Mouse (Mus musculus) heart, postnatal 0 days (tissue): ENCODE results near the gene Uspl1.

ENCODE experiments used
- CTCF ChIP-seq: IDR thresholded peaks from 2 replicates; pipeline ENCODE4 v1.5.1; 2016; ENCODE audit warnings: antibody characterized with exemption, control low read depth, low read depth
- EP300 ChIP-seq: IDR thresholded peaks from 2 replicates; pipeline ENCODE4 v1.6.1; 2016; ENCODE audit warnings: antibody characterized with exemption, low read depth

GRCm38 (mm10) chr5:149228700-149229618 lies 44.8 kb downstream of the Uspl1 start:
- TF ChIP-seq CTCF: no peak
- peak; percentile 91 for TF ChIP-seq EP300
